Mouse (Mus musculus) bone marrow macrophage, adult 2 months (primary cell): ENCODE results near the gene Actr1b. TPM values are rescaled to one million over a fixed set of nuclear protein-coding genes. Genes with fewer than 3 reads are reported as not detected.
"Not testable (repeated sequence)": the region's sequence is repeated elsewhere in the genome, so short reads cannot be mapped to it uniquely, and the experiment has no call there.

Experiments
- H3K27ac ChIP-seq: 2 replicates; pipeline ENCODE4 v1.5.1; 2012; ENCODE audit warnings: low read depth, low read length; ENCODE audit not compliant: insufficient read depth
- H3K4me1 ChIP-seq: 2 replicates; pipeline ENCODE4 v1.6.1; 2012; ENCODE audit warnings: low read length; ENCODE audit not compliant: control insufficient read depth, insufficient read depth
- H3K4me3 ChIP-seq: 2 replicates; pipeline ENCODE4 v1.5.1; 2012; ENCODE audit warnings: mild to moderate bottlenecking, low read length, moderate library complexity; ENCODE audit not compliant: insufficient read depth
- CTCF ChIP-seq: IDR thresholded peaks from 2 replicates; pipeline ENCODE4 v1.5.1; 2012; ENCODE audit warnings: low read depth, mild to moderate bottlenecking, low read length, moderate library complexity
- POLR2A ChIP-seq: IDR thresholded peaks from 2 replicates; pipeline ENCODE4 v1.6.1; 2012; ENCODE audit warnings: mild to moderate bottlenecking, low read depth, low read length, borderline replicate concordance
- polyA plus RNA-seq: library from polyadenylated mRNA; stranded (reverse); fragments of >200 nt; gene quantifications from 2 replicates; pipeline ENCODE4 v1.2.4, GENCODE M21; 2012; ENCODE audit not compliant: missing spikeins, insufficient read depth, insufficient read length

Actr1b gene
- polyA plus RNA-seq, 1 experiment: 43.7 TPM

GRCm38 (mm10) chr1:36680893-36681292, 33.3 kb downstream of the Actr1b start:
- no peak overlapping the region for H3K4me3 ChIP-seq
- no peak overlapping the region for H3K27ac ChIP-seq
- TF ChIP-seq POLR2A (no peak), CTCF (no peak)
- H3K4me1 ChIP-seq: no peaks in the 10 kb centered on the region

GRCm38 (mm10) chr1:36674936-36675335, 39.3 kb downstream of the Actr1b start:
- Histone ChIP-seq H3K27ac (no peak overlapping the region), H3K4me1 (no peaks in the 10 kb centered on the region), H3K4me3 (no peak overlapping the region)
- TF ChIP-seq POLR2A: no peak
- no peak for TF ChIP-seq CTCF

- Histone ChIP-seq H3K27ac (no peak overlapping the region), H3K4me3 (no peak overlapping the region), H3K4me1 (no peaks in the 10 kb centered on the region)
- no peak for TF ChIP-seq POLR2A
- TF ChIP-seq CTCF: no peak
These were observed 41.4 kb downstream of the Actr1b start for GRCm38 (mm10) chr1:36672648-36673350.

GRCm38 (mm10) chr1:36671260-36671659, 43.0 kb downstream of the Actr1b start:
- H3K4me3 ChIP-seq: no peak overlapping the region
- TF ChIP-seq POLR2A: no peak
- TF ChIP-seq CTCF: no peak
- H3K4me1 ChIP-seq: no peaks in the 10 kb centered on the region
- no peak overlapping the region for H3K27ac ChIP-seq

GRCm38 (mm10) chr1:36670256-36670655, 44.0 kb downstream of the Actr1b start:
- TF ChIP-seq CTCF (no peak), POLR2A (no peak)
- Histone ChIP-seq H3K4me3 (no peak overlapping the region), H3K27ac (no peak overlapping the region), H3K4me1 (no peaks in the 10 kb centered on the region)

GRCm38 (mm10) chr1:36668007-36668406, 46.2 kb downstream of the Actr1b start:
- H3K4me3 ChIP-seq, H3K4me1 ChIP-seq, H3K27ac ChIP-seq: not testable (repeated sequence)

GRCm38 (mm10) chr1:36665934-36666333, 48.3 kb downstream of the Actr1b start:
- no peak overlapping the region for H3K27ac ChIP-seq
- no peaks in the 10 kb centered on the region for H3K4me1 ChIP-seq
- H3K4me3 ChIP-seq: no peak overlapping the region
- TF ChIP-seq CTCF (no peak), POLR2A (no peak)

- Histone ChIP-seq H3K4me3 (no peak overlapping the region), H3K4me1 (no peaks in the 10 kb centered on the region), H3K27ac (no peak overlapping the region)
- TF ChIP-seq CTCF: no peak
- no peak for TF ChIP-seq POLR2A
These were observed 49.0 kb downstream of the Actr1b start for GRCm38 (mm10) chr1:36665165-36665723.

- Histone ChIP-seq H3K4me1 (no peaks in the 10 kb centered on the region), H3K4me3 (no peak overlapping the region), H3K27ac (no peak overlapping the region)
- TF ChIP-seq CTCF (no peak), POLR2A (no peak)
These were observed 49.8 kb downstream of the Actr1b start for GRCm38 (mm10) chr1:36664457-36664856.

- no peak for TF ChIP-seq POLR2A
- H3K4me3 ChIP-seq: no peak overlapping the region
- no peak overlapping the region for H3K27ac ChIP-seq
- peaks cover 2% of the 10 kb centered on the region; the same call in 1 of the 2 replicates for H3K4me1 ChIP-seq
These were observed 55.4 kb downstream of the Actr1b start for GRCm38 (mm10) chr1:36658621-36659399.
